Mouse (Mus musculus) forebrain, embryonic 12.5 days (tissue): ENCODE results near the gene Slc25a44. TPM values are rescaled to one million over a fixed set of nuclear protein-coding genes. Genes with fewer than 3 reads are reported as not detected.
"Not testable (repeated sequence)": the region's sequence is repeated elsewhere in the genome, so short reads cannot be mapped to it uniquely, and the experiment has no call there.

Source experiments
- ATAC-seq: fragments of 200-750 bp; cut with Nextera tagmentation; 2 replicates; pipeline ENCODE4 v1.8.0; 2017; ENCODE audit warnings: moderate TSS enrichment; ENCODE audit not compliant: low FRiP score
- H3K27ac ChIP-seq: fragments of 300-500 bp; sonication (generic); 2 replicates; pipeline ENCODE4 v1.5.1; 2016; ENCODE audit warnings: mild to moderate bottlenecking
- H3K27me3 ChIP-seq: fragments of 300-500 bp; sonication (generic); 2 replicates; pipeline ENCODE4 v1.6.1; 2016; ENCODE audit warnings: mild to moderate bottlenecking
- H3K36me3 ChIP-seq: fragments of 300-500 bp; sonication (generic); replicated peaks from 2 replicates; pipeline ENCODE4 v1.6.1; 2016; ENCODE audit warnings: mild to moderate bottlenecking
- H3K4me1 ChIP-seq: fragments of 300-500 bp; sonication (generic); 2 replicates; pipeline ENCODE4 v1.6.1; 2016
- H3K4me2 ChIP-seq: fragments of 300-500 bp; sonication (generic); 2 replicates; pipeline ENCODE4 v1.6.1; 2016; ENCODE audit warnings: mild to moderate bottlenecking, moderate library complexity
- H3K4me3 ChIP-seq: fragments of 300-500 bp; sonication (generic); replicated peaks from 2 replicates; pipeline ENCODE4 v1.5.1; 2016; ENCODE audit warnings: mild to moderate bottlenecking
- H3K9ac ChIP-seq: fragments of 300-500 bp; sonication (generic); 2 replicates; pipeline ENCODE4 v1.6.1; 2016; ENCODE audit warnings: mild to moderate bottlenecking
- H3K9me3 ChIP-seq: fragments of 300-500 bp; sonication (generic); 2 replicates; pipeline ENCODE4 v1.6.1; 2016
- WGBS: fragments of 180-500 bp; shearing (Covaris S2); methylation state at CpG from one replicate; pipeline ENCODE4 v1.1.7; 2016; 5-methylcytosine and 5-hydroxymethylcytosine counted together
- polyA plus RNA-seq: library from polyadenylated mRNA; unstranded; fragments of >200 nt; fragmentation: Nextera tagmentation; extraction: Ambion mirVana; gene quantifications from 2 replicates; pipeline ENCODE4 v1.2.1, GENCODE M21; 2016

The Slc25a44 gene
- polyA plus RNA-seq, 1 experiment from 2014 or later = 22.7 TPM

- H3K4me2 ChIP-seq = no peak overlapping the region
- H3K4me3 ChIP-seq = no peak overlapping the region
- peaks cover 18% of the 10 kb centered on the region for H3K4me1 ChIP-seq
- no peak overlapping the region for H3K9ac ChIP-seq
- ATAC-seq = no peak
- H3K27me3 ChIP-seq = 0 out of 2 replicates have a peak, but pooled peaks cover 3% of the 10 kb centered on the region
- no peak overlapping the region for H3K27ac ChIP-seq
- WGBS = 69% methylated on average over 8 of the region's 8 CpGs
- no peaks in the 10 kb centered on the region for H3K9me3 ChIP-seq
- peaks cover 13% of the 10 kb centered on the region for H3K36me3 ChIP-seq
These were observed 22.8 kb upstream of the Slc25a44 start for GRCm38 (mm10) chr3:88447676-88448183.

- H3K4me1 ChIP-seq = peaks cover 18% of the 10 kb centered on the region
- H3K36me3 ChIP-seq = peaks cover 13% of the 10 kb centered on the region
- no peak overlapping the region for H3K4me2 ChIP-seq
- no peak overlapping the region for H3K4me3 ChIP-seq
- H3K9me3 ChIP-seq = no peaks in the 10 kb centered on the region
- H3K27ac ChIP-seq = no peak overlapping the region
- 82% methylated on average over 8 of the region's 8 CpGs for WGBS
- 0 out of 2 replicates have a peak, but pooled peaks cover 3% of the 10 kb centered on the region for H3K27me3 ChIP-seq
- no peak for ATAC-seq
- no peak overlapping the region for H3K9ac ChIP-seq
These were observed 21.7 kb upstream of the Slc25a44 start for GRCm38 (mm10) chr3:88446471-88447123.

GRCm38 (mm10) chr3:88442888-88443287, 17.9 kb upstream of the Slc25a44 start:
- Histone ChIP-seq H3K4me2 (no peak overlapping the region), H3K27ac (no peak overlapping the region), H3K9me3 (no peaks in the 10 kb centered on the region), H3K36me3 (peaks cover 8% of the 10 kb centered on the region; the same call in 1 of the 2 replicates), H3K4me1 (peaks cover 15% of the 10 kb centered on the region), H3K4me3 (no peak overlapping the region), H3K27me3 (0 out of 2 replicates have a peak, but pooled peaks cover 4% of the 10 kb centered on the region), H3K9ac (no peak overlapping the region)
- WGBS = 79% methylated on average over 7 of the region's 7 CpGs
- no peak for ATAC-seq

GRCm38 (mm10) chr3:88442488-88442887, 17.5 kb upstream of the Slc25a44 start:
- H3K9me3 ChIP-seq = no peaks in the 10 kb centered on the region
- 0 out of 2 replicates have a peak, but pooled peaks cover 4% of the 10 kb centered on the region for H3K27me3 ChIP-seq
- H3K36me3 ChIP-seq = 0 out of 2 replicates have a peak, but pooled peaks cover 5% of the 10 kb centered on the region
- H3K4me1 ChIP-seq = peaks cover 19% of the 10 kb centered on the region
- H3K9ac ChIP-seq = no peak overlapping the region
- H3K27ac ChIP-seq = no peak overlapping the region
- no peak overlapping the region for H3K4me2 ChIP-seq
- H3K4me3 ChIP-seq = no peak overlapping the region
- 87% methylated on average over 12 of the region's 12 CpGs for WGBS
- ATAC-seq = no peak

GRCm38 (mm10) chr3:88440500-88441381, 15.8 kb upstream of the Slc25a44 start:
- ATAC-seq = no peak
- H3K27me3 ChIP-seq = 0 out of 2 replicates have a peak, but pooled peaks cover 4% of the 10 kb centered on the region
- H3K4me1 ChIP-seq = peaks cover 32% of the 10 kb centered on the region
- peak overlapping the region; percentile 27; the same call in 1 of the 2 replicates for H3K9ac ChIP-seq
- no peaks in the 10 kb centered on the region for H3K9me3 ChIP-seq
- no peak overlapping the region for H3K27ac ChIP-seq
- H3K4me2 ChIP-seq = peak overlapping the region; percentile 31
- 31% methylated on average over 25 of the region's 27 CpGs for WGBS
- peaks cover 7% of the 10 kb centered on the region; the same call in 1 of the 2 replicates for H3K36me3 ChIP-seq
- H3K4me3 ChIP-seq = no peak overlapping the region

- no peaks in the 10 kb centered on the region for H3K9me3 ChIP-seq
- no peak overlapping the region for H3K9ac ChIP-seq
- no peak overlapping the region for H3K4me3 ChIP-seq
- 0 out of 2 replicates have a peak, but pooled peaks cover 4% of the 10 kb centered on the region for H3K27me3 ChIP-seq
- peaks cover 9% of the 10 kb centered on the region; the same call in 1 of the 2 replicates for H3K36me3 ChIP-seq
- no peak overlapping the region for H3K4me2 ChIP-seq
- 50% methylated on average over 4 of the region's 4 CpGs for WGBS
- H3K4me1 ChIP-seq = peaks cover 29% of the 10 kb centered on the region
- ATAC-seq = no peak
- H3K27ac ChIP-seq = no peak overlapping the region
These were observed 14.6 kb upstream of the Slc25a44 start for GRCm38 (mm10) chr3:88439582-88439981.

GRCm38 (mm10) chr3:88437454-88437853, 12.5 kb upstream of the Slc25a44 start:
- WGBS = 86% methylated on average over 10 of the region's 10 CpGs
- Histone ChIP-seq H3K27me3 (0 out of 2 replicates have a peak, but pooled peaks cover 8% of the 10 kb centered on the region), H3K27ac (no peak overlapping the region), H3K4me1 (peaks cover 29% of the 10 kb centered on the region), H3K4me2 (peak overlapping the region; percentile 54), H3K9me3 (no peaks in the 10 kb centered on the region), H3K4me3 (peak overlapping the region; percentile 33; the same call in 1 of the 2 replicates), H3K36me3 (peaks cover 5% of the 10 kb centered on the region; the same call in 1 of the 2 replicates), H3K9ac (peak overlapping the region; percentile 25; the same call in 1 of the 2 replicates)
- no peak for ATAC-seq

- Histone ChIP-seq H3K4me1 (peaks cover 29% of the 10 kb centered on the region), H3K36me3 (peaks cover 5% of the 10 kb centered on the region; the same call in 1 of the 2 replicates), H3K4me2 (peak overlapping the region; percentile 54), H3K4me3 (peak overlapping the region; percentile 33), H3K9me3 (no peaks in the 10 kb centered on the region), H3K27me3 (0 out of 2 replicates have a peak, but pooled peaks cover 8% of the 10 kb centered on the region), H3K27ac (peak overlapping the region; percentile 25; the same call in 1 of the 2 replicates), H3K9ac (peak overlapping the region; percentile 25; the same call in 1 of the 2 replicates)
- WGBS = 14% methylated on average over 29 of the region's 29 CpGs
- ATAC-seq = peak; percentile 86
These were observed 11.7 kb upstream of the Slc25a44 start for GRCm38 (mm10) chr3:88436395-88437201.

GRCm38 (mm10) chr3:88435515-88435914, 10.6 kb upstream of the Slc25a44 start:
- ATAC-seq = no peak
- H3K36me3 ChIP-seq = peaks cover 5% of the 10 kb centered on the region; the same call in 1 of the 2 replicates
- WGBS = 73% methylated on average over 10 of the region's 10 CpGs
- H3K27me3 ChIP-seq = 0 out of 2 replicates have a peak, but pooled peaks cover 8% of the 10 kb centered on the region
- no peak overlapping the region for H3K4me3 ChIP-seq
- no peaks in the 10 kb centered on the region for H3K9me3 ChIP-seq
- no peak overlapping the region for H3K9ac ChIP-seq
- 0 out of 2 replicates have a peak overlapping the region, but pooled peaks have one; percentile 8 for H3K27ac ChIP-seq
- peaks cover 21% of the 10 kb centered on the region for H3K4me1 ChIP-seq
- no peak overlapping the region for H3K4me2 ChIP-seq

GRCm38 (mm10) chr3:88428639-88429038, 3.7 kb upstream of the Slc25a44 start:
- WGBS = 76% methylated on average over 8 of the region's 8 CpGs
- not testable (repeated sequence) for H3K9ac ChIP-seq
- peaks cover 11% of the 10 kb centered on the region for H3K4me1 ChIP-seq

GRCm38 (mm10) chr3:88427342-88427905, 2.5 kb upstream of the Slc25a44 start:
- Histone ChIP-seq H3K9ac (no peak overlapping the region), H3K4me3 (no peak overlapping the region), H3K36me3 (no peaks in the 10 kb centered on the region), H3K4me2 (no peak overlapping the region), H3K27ac (no peak overlapping the region), H3K9me3 (no peaks in the 10 kb centered on the region), H3K27me3 (no peaks in the 10 kb centered on the region), H3K4me1 (peaks cover 19% of the 10 kb centered on the region)
- no peak for ATAC-seq
- 89% methylated on average over 4 of the region's 4 CpGs for WGBS

More at GRCm38 (mm10) chr3:88428639-88429038, 3.7 kb upstream of the Slc25a44 start:
- H3K4me3 ChIP-seq, H3K36me3 ChIP-seq, H3K27ac ChIP-seq, ATAC-seq, H3K4me2 ChIP-seq, H3K27me3 ChIP-seq, H3K9me3 ChIP-seq: not testable (repeated sequence)
